Mouse (Mus musculus) erythroblast, embryonic 14.5 days (primary cell): ENCODE data around the gene Arhgef28. TPM values are rescaled to one million over a fixed set of nuclear protein-coding genes. Genes with fewer than 3 reads are reported as not detected.

Experiments
- H3K27me3 ChIP-seq: 2 replicates; pipeline ENCODE4 v1.6.1; 2012; ENCODE audit warnings: inconsistent platforms; ENCODE audit not compliant: control insufficient read depth
- H3K36me3 ChIP-seq: 2 replicates; pipeline ENCODE4 v1.6.1; 2012; ENCODE audit warnings: mild to moderate bottlenecking, inconsistent platforms; ENCODE audit not compliant: control insufficient read depth
- H3K4me1 ChIP-seq: 2 replicates; pipeline ENCODE4 v1.6.1; 2012; ENCODE audit warnings: inconsistent platforms; ENCODE audit not compliant: control insufficient read depth
- H3K4me3 ChIP-seq: replicated peaks from 2 replicates; pipeline ENCODE3; 2012; ENCODE audit warnings: moderate library complexity, mild to moderate bottlenecking, inconsistent platforms
- H3K9me3 ChIP-seq: 2 replicates; pipeline ENCODE4 v1.6.1; 2012; ENCODE audit warnings: low read length, inconsistent platforms, mixed read lengths; ENCODE audit not compliant: control insufficient read depth
- GATA1 ChIP-seq: IDR thresholded peaks from 2 replicates; pipeline ENCODE4 v1.6.1; 2012; ENCODE audit warnings: low read length, inconsistent platforms, mixed read lengths
- TAL1 ChIP-seq: IDR thresholded peaks from 3 replicates; pipeline ENCODE4 v1.6.1; 2012; ENCODE audit warnings: low read length, inconsistent platforms, mixed read lengths
- polyA plus RNA-seq: library from polyadenylated mRNA; stranded (reverse); fragments of >175 nt; gene quantifications from 2 replicates; pipeline ENCODE4 v1.2.3, GENCODE M21; 2012

Gene Arhgef28
- polyA plus RNA-seq, 1 experiment, result 0.07 TPM

- no peak for TF ChIP-seq GATA1
- TF ChIP-seq TAL1, result peak; percentile 33; the same call in 1 of the 3 replicates
- no peaks in the 10 kb centered on the region for H3K36me3 ChIP-seq
- no peak overlapping the region for H3K4me3 ChIP-seq
- H3K4me1 ChIP-seq, result peaks cover 50% of the 10 kb centered on the region
- H3K27me3 ChIP-seq, result no peaks in the 10 kb centered on the region
- H3K9me3 ChIP-seq, result no peaks in the 10 kb centered on the region
Measured at GRCm38 (mm10) chr13:98188500-98188899, 17.7 kb downstream of the Arhgef28 start.

- H3K4me1 ChIP-seq, result peaks cover 55% of the 10 kb centered on the region
- no peak overlapping the region for H3K4me3 ChIP-seq
- H3K27me3 ChIP-seq, result no peaks in the 10 kb centered on the region
- H3K36me3 ChIP-seq, result no peaks in the 10 kb centered on the region
- no peaks in the 10 kb centered on the region for H3K9me3 ChIP-seq
- TF ChIP-seq TAL1 (no peak; the same call in 2 of the 3 replicates), GATA1 (peak; percentile 11; the same call in 1 of the 2 replicates)
Measured at GRCm38 (mm10) chr13:98187904-98188303, 18.3 kb downstream of the Arhgef28 start.

GRCm38 (mm10) chr13:98186179-98186578 lies 20.1 kb downstream of the Arhgef28 start:
- no peaks in the 10 kb centered on the region for H3K9me3 ChIP-seq
- H3K36me3 ChIP-seq, result no peaks in the 10 kb centered on the region
- TF ChIP-seq TAL1 (no peak), GATA1 (no peak)
- peaks cover 52% of the 10 kb centered on the region for H3K4me1 ChIP-seq
- no peaks in the 10 kb centered on the region for H3K27me3 ChIP-seq
- no peak overlapping the region for H3K4me3 ChIP-seq

GRCm38 (mm10) chr13:98184632-98185031 lies 21.6 kb downstream of the Arhgef28 start:
- H3K4me1 ChIP-seq, result peaks cover 48% of the 10 kb centered on the region
- TF ChIP-seq GATA1 (no peak), TAL1 (no peak)
- no peak overlapping the region for H3K4me3 ChIP-seq
- H3K9me3 ChIP-seq, result no peaks in the 10 kb centered on the region
- no peaks in the 10 kb centered on the region for H3K36me3 ChIP-seq
- H3K27me3 ChIP-seq, result no peaks in the 10 kb centered on the region

GRCm38 (mm10) chr13:98183157-98183878 lies 22.9 kb downstream of the Arhgef28 start:
- no peak overlapping the region for H3K4me3 ChIP-seq
- no peak for TF ChIP-seq TAL1
- TF ChIP-seq GATA1, result no peak
- no peaks in the 10 kb centered on the region for H3K36me3 ChIP-seq
- no peaks in the 10 kb centered on the region for H3K9me3 ChIP-seq
- no peaks in the 10 kb centered on the region for H3K27me3 ChIP-seq
- H3K4me1 ChIP-seq, result peaks cover 38% of the 10 kb centered on the region

GRCm38 (mm10) chr13:98182330-98182729 lies 23.9 kb downstream of the Arhgef28 start:
- H3K36me3 ChIP-seq, result no peaks in the 10 kb centered on the region
- TF ChIP-seq GATA1 (no peak), TAL1 (no peak)
- H3K4me1 ChIP-seq, result peaks cover 31% of the 10 kb centered on the region
- no peak overlapping the region for H3K4me3 ChIP-seq
- no peaks in the 10 kb centered on the region for H3K9me3 ChIP-seq
- no peaks in the 10 kb centered on the region for H3K27me3 ChIP-seq

GRCm38 (mm10) chr13:98180636-98181035 lies 25.6 kb downstream of the Arhgef28 start:
- no peaks in the 10 kb centered on the region for H3K27me3 ChIP-seq
- TF ChIP-seq GATA1, result no peak
- TF ChIP-seq TAL1, result no peak
- no peaks in the 10 kb centered on the region for H3K36me3 ChIP-seq
- H3K9me3 ChIP-seq, result no peaks in the 10 kb centered on the region
- peaks cover 15% of the 10 kb centered on the region for H3K4me1 ChIP-seq
- no peak overlapping the region for H3K4me3 ChIP-seq

GRCm38 (mm10) chr13:98175323-98176007 lies 30.8 kb downstream of the Arhgef28 start:
- TF ChIP-seq GATA1, result no peak
- Histone ChIP-seq H3K27me3 (no peaks in the 10 kb centered on the region; the same call in 1 of the 2 replicates), H3K4me3 (no peak overlapping the region), H3K9me3 (no peaks in the 10 kb centered on the region), H3K36me3 (no peaks in the 10 kb centered on the region), H3K4me1 (no peaks in the 10 kb centered on the region)

- Histone ChIP-seq H3K4me3 (no peak overlapping the region), H3K36me3 (no peaks in the 10 kb centered on the region), H3K27me3 (no peaks in the 10 kb centered on the region; the same call in 1 of the 2 replicates), H3K4me1 (no peaks in the 10 kb centered on the region), H3K9me3 (no peaks in the 10 kb centered on the region)
- TF ChIP-seq TAL1 (no peak), GATA1 (no peak)
Measured at GRCm38 (mm10) chr13:98173008-98173407, 33.2 kb downstream of the Arhgef28 start.
